Mouse (Mus musculus): ENCODE measurements around the gene 2310039H08Rik. TPM values are rescaled to one million over a fixed set of nuclear protein-coding genes. Genes with fewer than 3 reads are reported as not detected.
"Not testable (repeated sequence)": the region's sequence is repeated elsewhere in the genome, so short reads cannot be mapped to it uniquely, and the experiment has no call there.

Gene 2310039H08Rik
- polyA plus RNA-seq, 1 experiment: 7.8 TPM

DNA sequence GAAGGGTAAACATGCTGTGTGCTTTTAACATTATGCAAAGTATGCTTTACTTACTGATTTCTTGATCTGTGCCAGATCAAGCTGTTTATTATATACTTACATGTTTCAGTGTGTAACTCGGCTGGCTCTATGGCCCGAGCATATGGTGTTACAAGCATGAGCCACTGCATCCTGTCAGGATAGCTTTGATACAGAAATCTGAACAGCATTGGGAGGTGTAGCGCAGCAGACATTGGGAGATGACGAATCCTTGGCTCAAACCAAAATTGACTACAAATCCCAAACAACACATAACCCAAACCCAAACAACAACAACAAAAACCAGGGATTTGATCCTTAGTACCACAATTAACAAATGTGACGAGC, 414 bp upstream of the 2310039H08Rik start:
- Histone ChIP-seq H3K4me3 (replicated peaks) (peak overlapping the region; percentile 93), H3K36me3 (ENCODE audit: control insufficient read depth) (peaks cover 30% of the 10 kb centered on the region), H3K9me3 (ENCODE audit: control insufficient read depth, low read length) (no peaks in the 10 kb centered on the region), H3K4me1 (ENCODE audit: control insufficient read depth) (peaks cover 29% of the 10 kb centered on the region), H3K27me3 (ENCODE audit: control insufficient read depth) (no peaks in the 10 kb centered on the region)
- no peak for TF ChIP-seq GATA1 (IDR thresholded peaks at IDR 0.05; ENCODE audit: low read length)
- no peak for TF ChIP-seq TAL1 (IDR thresholded peaks at IDR 0.05; ENCODE audit: low read length)

DNA sequence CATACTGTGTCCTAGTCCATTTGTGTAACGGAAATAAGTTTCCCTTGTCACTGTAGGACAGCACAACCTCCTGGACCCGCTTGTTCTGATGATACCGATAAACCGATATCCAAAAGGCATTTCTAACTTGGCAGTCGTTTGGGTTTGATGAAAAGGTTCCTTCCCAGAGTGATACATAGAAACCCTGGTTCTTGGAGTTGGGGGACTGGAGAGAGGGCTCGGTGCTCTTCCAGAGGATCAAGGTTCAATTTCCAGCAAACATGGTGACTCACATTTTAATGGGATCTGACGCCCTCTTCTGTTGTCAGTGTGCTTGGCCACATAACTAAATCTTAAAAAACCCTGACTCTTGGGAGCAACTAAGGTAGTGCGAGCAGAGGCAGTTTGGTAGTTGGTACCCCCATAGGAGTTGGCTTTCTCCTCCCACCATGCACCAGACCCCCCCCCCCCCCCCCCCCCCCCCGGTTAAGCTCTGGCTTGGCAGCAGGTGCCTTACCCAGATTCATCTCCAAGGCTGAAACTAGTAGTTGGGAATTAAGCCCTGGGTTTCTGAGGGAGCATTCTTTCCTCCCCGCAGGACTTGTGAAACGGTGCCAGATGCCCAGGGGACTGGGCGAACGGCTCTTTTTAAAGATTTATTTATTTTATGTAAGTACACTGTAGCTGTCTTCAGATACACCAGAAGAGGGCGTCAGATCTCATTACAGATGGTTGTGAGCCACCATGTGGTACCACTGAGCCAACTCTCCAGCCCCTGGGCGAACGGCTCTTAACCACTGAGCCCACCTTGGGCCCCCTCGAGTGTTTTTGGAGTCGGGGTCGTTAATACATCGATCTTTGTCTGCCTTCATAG, 1.1 kb downstream of the 2310039H08Rik start:
- TF ChIP-seq GATA1 (IDR thresholded peaks at IDR 0.05; ENCODE audit: low read length): no peak
- TF ChIP-seq TAL1 (IDR thresholded peaks at IDR 0.05; ENCODE audit: low read length): no peak

DNA sequence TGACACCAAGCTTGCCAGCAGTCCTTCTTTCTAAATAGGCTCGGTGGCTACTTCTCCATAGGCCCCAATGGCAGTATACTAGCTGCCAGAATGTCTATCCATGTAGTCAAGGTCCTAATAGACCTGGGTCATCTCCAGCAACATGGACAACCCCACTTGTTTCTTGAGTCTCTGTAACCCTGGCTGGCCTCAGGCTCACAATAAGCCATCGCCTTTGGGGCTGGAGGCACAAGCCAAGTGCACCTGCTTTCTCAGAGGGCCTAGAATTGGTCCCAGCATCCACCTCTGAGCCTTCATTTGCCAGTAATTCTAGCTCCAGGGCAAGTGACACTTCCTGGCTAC, 1.7 kb downstream of the 2310039H08Rik start:
- no peaks in the 10 kb centered on the region for H3K27me3 ChIP-seq (ENCODE audit: control insufficient read depth)
- peak overlapping the region; percentile 19 for H3K4me3 ChIP-seq (replicated peaks)
- TF ChIP-seq GATA1 (IDR thresholded peaks at IDR 0.05; ENCODE audit: low read length) (no peak), TAL1 (IDR thresholded peaks at IDR 0.05; ENCODE audit: low read length) (no peak)
- H3K9me3 ChIP-seq (ENCODE audit: control insufficient read depth, low read length): no peaks in the 10 kb centered on the region
- peaks cover 51% of the 10 kb centered on the region for H3K36me3 ChIP-seq (ENCODE audit: control insufficient read depth)
- H3K4me1 ChIP-seq (ENCODE audit: control insufficient read depth): peaks cover 29% of the 10 kb centered on the region

More for the DNA sequence above, 1.1 kb downstream of the 2310039H08Rik start:
- peaks cover 29% of the 10 kb centered on the region for H3K4me1 ChIP-seq (ENCODE audit: control insufficient read depth)
- no peaks in the 10 kb centered on the region for H3K9me3 ChIP-seq (ENCODE audit: control insufficient read depth, low read length)
- H3K27me3 ChIP-seq (ENCODE audit: control insufficient read depth): no peaks in the 10 kb centered on the region
- H3K4me3 ChIP-seq (replicated peaks): peak overlapping the region; percentile 93
- H3K36me3 ChIP-seq (ENCODE audit: control insufficient read depth): peaks cover 45% of the 10 kb centered on the region

DNA sequence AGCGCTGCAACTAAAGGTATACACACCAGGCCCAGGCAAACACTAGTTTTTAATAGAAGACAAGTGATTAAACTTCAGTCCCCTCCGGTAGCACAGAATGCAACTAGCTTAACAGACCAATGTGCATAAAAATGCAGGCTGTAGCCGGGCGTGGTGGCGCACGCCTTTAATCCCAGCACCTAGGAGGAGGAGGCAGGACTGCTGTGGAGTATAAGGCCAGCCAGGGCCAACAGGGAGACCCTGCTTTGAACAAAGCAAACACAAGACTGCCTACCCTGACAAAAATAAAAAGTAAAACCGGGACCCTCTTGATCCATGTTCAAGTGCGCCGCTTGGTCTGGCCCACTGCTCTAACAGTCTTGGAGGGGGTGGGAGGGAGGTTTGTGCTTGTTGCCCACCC, 2.6 kb downstream of the 2310039H08Rik start:
- TF ChIP-seq TAL1 (IDR thresholded peaks at IDR 0.05; ENCODE audit: low read length) (no peak), GATA1 (IDR thresholded peaks at IDR 0.05; ENCODE audit: low read length) (no peak)
- H3K4me1 ChIP-seq (ENCODE audit: control insufficient read depth): peaks cover 29% of the 10 kb centered on the region
- H3K9me3 ChIP-seq (ENCODE audit: control insufficient read depth, low read length): no peaks in the 10 kb centered on the region
- no peak overlapping the region for H3K4me3 ChIP-seq (replicated peaks)
- H3K27me3 ChIP-seq (ENCODE audit: control insufficient read depth): no peaks in the 10 kb centered on the region
- peaks cover 61% of the 10 kb centered on the region for H3K36me3 ChIP-seq (ENCODE audit: control insufficient read depth)

DNA sequence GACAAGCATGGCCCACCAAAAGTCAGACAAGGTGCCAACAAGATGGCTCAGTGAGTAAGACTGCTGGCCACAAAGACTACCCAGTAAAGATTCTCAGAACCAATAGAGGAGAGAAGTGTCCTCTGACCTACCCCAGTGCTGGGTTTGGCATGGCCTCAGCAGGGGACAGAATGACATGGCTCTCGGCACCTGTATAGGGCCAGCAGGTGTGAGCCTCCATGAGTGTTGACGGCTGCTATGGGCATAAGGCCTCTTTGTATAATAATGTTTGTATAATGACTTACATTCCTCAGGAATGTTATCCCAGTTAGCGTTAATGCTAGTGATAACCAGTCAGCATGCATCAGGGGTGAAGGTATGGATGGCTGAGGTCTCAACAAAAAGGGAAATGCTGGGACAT, 3.7 kb downstream of the 2310039H08Rik start:
- peaks cover 29% of the 10 kb centered on the region for H3K4me1 ChIP-seq (ENCODE audit: control insufficient read depth)
- no peaks in the 10 kb centered on the region for H3K9me3 ChIP-seq (ENCODE audit: control insufficient read depth, low read length)
- no peak for TF ChIP-seq TAL1 (IDR thresholded peaks at IDR 0.05; ENCODE audit: low read length)
- TF ChIP-seq GATA1 (IDR thresholded peaks at IDR 0.05; ENCODE audit: low read length): no peak
- H3K4me3 ChIP-seq (replicated peaks): no peak overlapping the region
- H3K27me3 ChIP-seq (ENCODE audit: control insufficient read depth): no peaks in the 10 kb centered on the region
- peaks cover 68% of the 10 kb centered on the region for H3K36me3 ChIP-seq (ENCODE audit: control insufficient read depth)

DNA sequence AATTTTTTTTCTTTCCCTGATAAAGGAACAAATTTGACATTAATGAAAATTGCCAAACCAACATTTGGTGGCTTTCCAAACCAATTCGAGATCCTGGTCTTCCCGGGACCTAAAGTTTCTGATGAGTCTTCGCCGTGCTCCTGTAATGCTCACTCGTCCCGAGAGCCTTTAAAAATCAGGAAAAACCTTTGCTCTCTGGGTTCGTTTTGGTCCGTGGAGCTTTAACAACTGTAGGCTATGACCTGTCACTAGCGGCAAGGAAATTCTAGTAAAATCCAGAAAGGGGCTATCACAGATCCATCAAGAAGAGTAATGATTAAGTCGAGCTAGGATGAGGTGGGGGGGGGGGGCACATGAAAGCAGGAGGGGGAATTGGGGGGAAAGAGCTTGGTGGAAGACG, 9.4 kb downstream of the 2310039H08Rik start:
- Histone ChIP-seq H3K36me3 (ENCODE audit: control insufficient read depth) (peaks cover 38% of the 10 kb centered on the region), H3K4me1 (ENCODE audit: control insufficient read depth) (peaks cover 21% of the 10 kb centered on the region), H3K9me3 (ENCODE audit: control insufficient read depth, low read length) (peaks cover 2% of the 10 kb centered on the region), H3K4me3 (replicated peaks) (peak overlapping the region; percentile 95), H3K27me3 (ENCODE audit: control insufficient read depth) (no peaks in the 10 kb centered on the region)
- TF ChIP-seq TAL1 (IDR thresholded peaks at IDR 0.05; ENCODE audit: low read length): no peak

DNA sequence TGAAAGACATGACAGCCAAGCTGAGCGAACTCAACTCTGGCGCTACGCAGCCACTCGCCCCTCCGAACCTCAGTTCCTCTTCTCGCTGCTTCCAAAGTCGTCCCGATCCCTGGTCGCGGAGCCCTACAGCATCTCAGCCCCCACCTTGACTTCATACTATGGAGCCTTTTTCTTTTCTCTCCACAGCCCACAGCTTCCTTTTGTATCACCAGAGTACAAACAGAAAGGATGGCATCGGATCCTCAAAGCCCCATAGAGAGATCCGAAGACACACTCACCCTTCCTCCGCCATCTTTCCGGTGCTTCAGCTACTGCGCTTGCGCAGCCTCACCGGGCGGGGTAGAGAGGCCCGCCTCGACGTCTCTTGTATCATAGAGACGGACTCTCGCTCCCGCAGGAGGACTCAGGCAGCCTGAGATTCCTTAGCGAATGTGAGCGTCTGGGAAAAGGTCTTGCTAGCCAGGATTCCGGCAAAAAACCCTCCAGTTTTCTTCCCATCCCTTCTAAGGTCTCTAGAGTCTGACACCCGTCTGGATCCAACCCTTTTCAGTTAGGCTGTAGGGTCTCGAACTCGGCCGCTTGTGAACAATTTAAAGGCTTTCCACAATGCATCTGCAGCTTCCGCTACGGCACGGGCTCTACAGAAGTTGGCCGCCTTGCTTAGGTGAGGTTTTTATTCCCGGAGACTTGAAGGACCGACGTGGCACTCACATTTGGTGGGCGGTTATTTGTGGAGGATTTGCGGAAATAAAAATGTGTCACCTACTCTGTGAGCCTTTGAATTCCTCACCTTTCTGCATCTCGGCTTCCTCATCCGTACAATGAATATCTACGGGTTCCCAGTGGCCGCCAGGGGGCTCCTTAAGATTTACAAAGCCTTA, 10.1 kb downstream of the 2310039H08Rik start, which contains the start of gene Rpl7l1:
Gene Rpl7l1 (minus strand): TSS at position 332 of the 881 bp plus-strand sequence.
- Histone ChIP-seq H3K4me1 (ENCODE audit: control insufficient read depth) (peaks cover 28% of the 10 kb centered on the region), H3K27me3 (ENCODE audit: control insufficient read depth) (no peaks in the 10 kb centered on the region), H3K36me3 (ENCODE audit: control insufficient read depth) (peaks cover 32% of the 10 kb centered on the region), H3K9me3 (ENCODE audit: control insufficient read depth, low read length) (peaks cover 2% of the 10 kb centered on the region), H3K4me3 (replicated peaks) (peak within 1 kb of the TSS; percentile 95)
- no peak for TF ChIP-seq GATA1 (IDR thresholded peaks at IDR 0.05; ENCODE audit: low read length)

DNA sequence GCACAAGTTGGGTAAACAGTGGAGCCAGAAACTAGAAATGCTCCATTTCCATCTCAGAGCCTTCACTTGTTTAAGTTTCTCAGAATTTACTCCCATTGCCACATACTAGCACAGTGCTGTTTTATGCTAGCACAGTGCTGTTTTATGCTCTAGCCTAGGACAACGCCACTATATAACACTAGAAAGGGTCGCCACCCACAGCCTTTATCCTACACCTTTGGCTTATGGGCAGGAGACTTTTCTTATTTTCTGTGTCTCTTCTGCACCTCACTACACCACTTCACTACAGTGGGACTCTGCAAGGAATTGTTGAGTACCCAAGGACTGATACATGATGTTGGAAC, 10.8 kb downstream of the 2310039H08Rik start:
- no peak for TF ChIP-seq TAL1 (IDR thresholded peaks at IDR 0.05; ENCODE audit: low read length)
- TF ChIP-seq GATA1 (IDR thresholded peaks at IDR 0.05; ENCODE audit: low read length): no peak
- H3K9me3 ChIP-seq (ENCODE audit: control insufficient read depth, low read length): peaks cover 2% of the 10 kb centered on the region
- H3K36me3 ChIP-seq (ENCODE audit: control insufficient read depth): peaks cover 26% of the 10 kb centered on the region
- no peaks in the 10 kb centered on the region for H3K27me3 ChIP-seq (ENCODE audit: control insufficient read depth)
- H3K4me3 ChIP-seq (replicated peaks): peak overlapping the region; percentile 95
- peaks cover 29% of the 10 kb centered on the region for H3K4me1 ChIP-seq (ENCODE audit: control insufficient read depth)

DNA sequence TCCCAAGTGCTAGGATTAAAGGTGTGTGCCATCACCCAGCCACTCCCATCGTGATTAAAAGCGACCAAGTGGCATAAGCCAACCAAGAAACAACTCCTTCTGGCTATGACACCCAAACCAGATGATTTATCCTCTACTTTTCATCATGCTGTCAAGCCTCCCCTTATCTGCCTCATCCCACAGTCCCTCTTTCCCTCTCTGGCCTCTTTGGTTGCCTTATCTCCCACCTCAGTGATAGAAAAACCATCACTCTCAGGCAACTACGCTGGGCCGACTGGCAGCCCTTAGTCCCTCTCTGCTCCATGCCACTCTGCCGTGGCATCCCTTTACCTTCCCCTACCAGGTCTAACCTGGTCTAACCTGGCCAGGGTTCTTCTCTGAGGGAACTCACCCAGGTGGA, 14.5 kb downstream of the 2310039H08Rik start:
- no peaks in the 10 kb centered on the region for H3K36me3 ChIP-seq (ENCODE audit: control insufficient read depth)
- peaks cover 2% of the 10 kb centered on the region; the same call in 1 of the 2 replicates for H3K27me3 ChIP-seq (ENCODE audit: control insufficient read depth)
- H3K9me3 ChIP-seq (ENCODE audit: control insufficient read depth, low read length): peaks cover 2% of the 10 kb centered on the region
- peak overlapping the region; percentile 14 for H3K4me3 ChIP-seq (replicated peaks)
- peak; percentile 37; the same call in 2 of the 3 replicates for TF ChIP-seq TAL1 (IDR thresholded peaks at IDR 0.05; ENCODE audit: low read length)
- TF ChIP-seq GATA1 (IDR thresholded peaks at IDR 0.05; ENCODE audit: low read length): peak; percentile 37; the same call in 1 of the 2 replicates
- peaks cover 21% of the 10 kb centered on the region for H3K4me1 ChIP-seq (ENCODE audit: control insufficient read depth)

DNA sequence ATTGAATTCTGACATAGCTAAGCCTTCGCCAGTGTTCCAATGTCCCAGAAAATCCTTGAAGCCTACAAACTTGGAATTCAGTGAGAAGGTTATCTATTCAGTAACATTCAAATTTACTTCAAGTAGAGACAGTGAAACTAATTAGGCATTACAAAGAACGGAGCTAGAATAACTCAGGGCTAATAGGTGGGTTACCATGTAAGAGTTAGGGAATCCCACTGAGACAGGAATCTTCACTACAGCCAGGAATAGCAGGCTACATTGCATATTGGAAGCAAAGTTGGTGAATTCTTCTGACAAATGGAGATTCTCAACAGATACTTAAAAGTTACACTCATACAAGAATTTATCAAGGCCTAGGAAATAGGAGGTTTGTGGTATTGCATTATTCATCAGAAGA, 15.5 kb downstream of the 2310039H08Rik start:
- H3K4me3 ChIP-seq (replicated peaks); H3K27me3 ChIP-seq (ENCODE audit: control insufficient read depth); H3K9me3 ChIP-seq (ENCODE audit: control insufficient read depth, low read length); H3K36me3 ChIP-seq (ENCODE audit: control insufficient read depth): not testable (repeated sequence)
- peaks cover 21% of the 10 kb centered on the region for H3K4me1 ChIP-seq (ENCODE audit: control insufficient read depth)

Data from erythroblast, embryonic 14.5 days (primary cell).